Mouse (Mus musculus): ENCODE measurements around the gene Atg9a.

Atg9a gene

GRCm38 (mm10) chr1:75221538-75221937, 29.5 kb upstream of the Atg9a start:
- POLR2A ChIA-PET: interaction anchor here (0.6 to 8.0 kb wide), 30 partner anchors 8 to 258 kb away, joined by 3 to 109 read pairs (median 6); partner anchors contain the start of genes Ankzf1 (in 3 of the 4), Atg9a (in 3 of the 4), Dnajb2 (in 2 of the 4) and Dnpep (in 2 of the 4)
- CTCF ChIA-PET: interaction anchor here in 2 of 4 experiments (0.6 to 6.2 kb wide), 5 partner anchors 13 to 96 kb away, joined by 3 to 35 read pairs (median 4); partner anchors contain the start of genes Abcb6 (in 1 of the 2) and Dnpep (in 1 of the 2)

GRCm38 (mm10) chr1:75219531-75219930, 27.5 kb upstream of the Atg9a start, which contains the start of gene Tuba4a:
Tuba4a (minus strand) TSS chr1:75219865.
- POLR2A ChIA-PET: interaction anchor here (0.5 to 12.5 kb wide), 58 partner anchors 8 to 976 kb away, joined by 3 to 109 read pairs (median 6); partner anchors contain the start of genes A630095N17Rik (in 3 of the 4), Ankzf1 (in 3 of the 4), Atg9a (in 3 of the 4) and Dnajb2 (in 3 of the 4)
- CTCF ChIA-PET: interaction anchor here in 3 of 4 experiments (1.0 to 6.2 kb wide), 7 partner anchors 15 to 195 kb away, joined by 3 to 35 read pairs (median 5); partner anchors contain the start of genes Ankzf1 (in 1 of the 3) and Atg9a (in 1 of the 3)

- ChIA-PET POLR2A (interaction anchor here (0.5 to 12.5 kb wide), 66 partner anchors 8 to 976 kb away, joined by 3 to 109 read pairs (median 5); partner anchors contain the start of genes A630095N17Rik (in 3 of the 4), Abcb6 (in 3 of the 4), Ankzf1 (in 3 of the 4) and Atg9a (in 3 of the 4)), CTCF (interaction anchor here (0.6 to 6.2 kb wide), 10 partner anchors 13 to 1225 kb away, joined by 3 to 35 read pairs (median 5); partner anchors contain the start of genes A630095N17Rik (in 1 of the 4), Ankzf1 (in 1 of the 4) and Atg9a (in 1 of the 4))
Measured at GRCm38 (mm10) chr1:75219078-75219477, 27.1 kb upstream of the Atg9a start.

GRCm38 (mm10) chr1:75218227-75219001, 26.4 kb upstream of the Atg9a start:
- POLR2A ChIA-PET: interaction anchor here (0.5 to 12.5 kb wide), 57 partner anchors 9 to 393 kb away, joined by 3 to 109 read pairs (median 7); partner anchors contain the start of genes A630095N17Rik (in 3 of the 4), Abcb6 (in 3 of the 4), Ankzf1 (in 3 of the 4) and Atg9a (in 3 of the 4)
- CTCF ChIA-PET: interaction anchor here in 3 of 4 experiments (0.6 to 6.2 kb wide), 8 partner anchors 14 to 1224 kb away, joined by 4 to 35 read pairs (median 6); partner anchors contain the start of genes A630095N17Rik (in 1 of the 3), Ankzf1 (in 1 of the 3) and Atg9a (in 1 of the 3)

GRCm38 (mm10) chr1:75217893-75218226, 25.9 kb upstream of the Atg9a start:
- POLR2A ChIA-PET: interaction anchor here (0.6 to 12.5 kb wide), 35 partner anchors 8 to 393 kb away, joined by 3 to 109 read pairs (median 10); partner anchors contain the start of genes Glb1l (in 3 of the 4), Stk16 (in 3 of the 4), Abcb6 (in 2 of the 4) and Ankzf1 (in 2 of the 4)

GRCm38 (mm10) chr1:75216797-75217585, 25.0 kb upstream of the Atg9a start:
- ChIA-PET POLR2A (interaction anchor here in 2 of 4 experiments (0.6 to 12.5 kb wide), 29 partner anchors 7 to 252 kb away, joined by 3 to 109 read pairs (median 6); partner anchors contain the start of genes A630095N17Rik (in 2 of the 2), Abcb6 (in 2 of the 2), Dnajb2 (in 2 of the 2) and Zfand2b (in 2 of the 2)), CTCF (interaction anchor here in 3 of 4 experiments (0.6 to 6.2 kb wide), 5 partner anchors 28 to 250 kb away, joined by 4 to 35 read pairs (median 4); no protein-coding TSS in a partner anchor)

More at GRCm38 (mm10) chr1:75217893-75218226, 25.9 kb upstream of the Atg9a start:
- CTCF ChIA-PET: interaction anchor here in 1 of 4 experiments (1.0 to 6.2 kb wide), 3 partner anchors 27 to 249 kb away, joined by 4 to 35 read pairs (median 12); no protein-coding TSS in a partner anchor

GRCm38 (mm10) chr1:75215785-75216184, 23.8 kb upstream of the Atg9a start:
- POLR2A ChIA-PET: interaction anchor here in 3 of 4 experiments (0.6 to 12.5 kb wide), 16 partner anchors 6 to 102 kb away, joined by 3 to 109 read pairs (median 11); partner anchors contain the start of genes Abcb6 (in 2 of the 3), Dnajb2 (in 2 of the 3), Zfand2b (in 2 of the 3) and Dnpep (in 1 of the 3)

GRCm38 (mm10) chr1:75214886-75215285, 22.9 kb upstream of the Atg9a start:
- ChIA-PET POLR2A (interaction anchor here in 2 of 4 experiments (0.6 to 12.5 kb wide), 22 partner anchors 8 to 71 kb away, joined by 3 to 83 read pairs (median 4); partner anchors contain the start of genes A630095N17Rik (in 2 of the 2), Abcb6 (in 2 of the 2), Ankzf1 (in 1 of the 2) and Atg9a (in 1 of the 2)), CTCF (interaction anchor here in 2 of 4 experiments (0.9 to 1.3 kb wide), 2 partner anchors 11 to 39 kb away, joined by 3 to 4 read pairs; no protein-coding TSS in a partner anchor)

More at GRCm38 (mm10) chr1:75215785-75216184, 23.8 kb upstream of the Atg9a start:
- CTCF ChIA-PET: interaction anchor here in 1 of 4 experiments (6.2 kb wide), 1 partner anchor 37 kb away, joined by 35 read pairs; no protein-coding TSS in a partner anchor

- ChIA-PET CTCF (interaction anchor here in 2 of 4 experiments (0.7 to 1.3 kb wide), 3 partner anchors 11 to 40 kb away, joined by 3 to 4 read pairs (median 3); no protein-coding TSS in a partner anchor), POLR2A (interaction anchor here in 2 of 4 experiments (0.8 to 12.5 kb wide), 25 partner anchors 8 to 103 kb away, joined by 3 to 83 read pairs (median 5); partner anchors contain the start of genes A630095N17Rik (in 2 of the 2), Abcb6 (in 2 of the 2), Ankzf1 (in 2 of the 2) and Atg9a (in 2 of the 2))
Measured at GRCm38 (mm10) chr1:75214442-75214841, 22.4 kb upstream of the Atg9a start.

GRCm38 (mm10) chr1:75213096-75213495, 21.1 kb upstream of the Atg9a start:
- CTCF ChIA-PET: interaction anchor here in 1 of 4 experiments (0.9 kb wide), 1 partner anchor 15 kb away, joined by 3 read pairs; no protein-coding TSS in a partner anchor
- POLR2A ChIA-PET: interaction anchor here (0.5 to 12.5 kb wide), 17 partner anchors 9 to 104 kb away, joined by 3 to 83 read pairs (median 8); partner anchors contain the start of genes Ankzf1 (in 2 of the 4), Atg9a (in 2 of the 4), Abcb6 (in 1 of the 4) and Dnajb2 (in 1 of the 4)

- ChIA-PET CTCF (interaction anchor here in 1 of 4 experiments (0.9 kb wide), 1 partner anchor 15 kb away, joined by 3 read pairs; no protein-coding TSS in a partner anchor), POLR2A (interaction anchor here in 3 of 4 experiments (0.9 to 12.5 kb wide), 9 partner anchors 9 to 105 kb away, joined by 3 to 83 read pairs (median 10); partner anchors contain the start of genes Dnajb2 (in 1 of the 3) and Dnpep (in 1 of the 3))
Measured at GRCm38 (mm10) chr1:75212542-75212941, 20.5 kb upstream of the Atg9a start.

GRCm38 (mm10) chr1:75211141-75211708, 19.2 kb upstream of the Atg9a start:
- CTCF ChIA-PET: no interaction called here
- POLR2A ChIA-PET: interaction anchor here in 3 of 4 experiments (0.8 to 12.5 kb wide), 21 partner anchors 8 to 105 kb away, joined by 3 to 84 read pairs (median 8); partner anchors contain the start of genes Tuba4a (in 3 of the 3), Ankzf1 (in 2 of the 3), Atg9a (in 2 of the 3) and Zfand2b (in 2 of the 3)

GRCm38 (mm10) chr1:75210136-75211087, 18.4 kb upstream of the Atg9a start, which contains the start of the genes Glb1l and Stk16:
Glb1l (minus strand) TSS chr1:75210813.
Stk16 (plus strand) TSS chr1:75210838.
- ChIA-PET CTCF (interaction anchor here in 3 of 4 experiments (0.6 to 1.1 kb wide), 6 partner anchors 19 to 426 kb away, joined by 3 to 7 read pairs (median 3); partner anchors contain the start of genes Abcb6 (in 1 of the 3), Ankzf1 (in 1 of the 3) and Atg9a (in 1 of the 3)), POLR2A (interaction anchor here in 3 of 4 experiments (0.6 to 12.5 kb wide), 31 partner anchors 8 to 107 kb away, joined by 3 to 84 read pairs (median 9); partner anchors contain the start of genes Ankzf1 (in 3 of the 3), Atg9a (in 3 of the 3), Tuba4a (in 3 of the 3) and Abcb6 (in 2 of the 3))
